Mouse (Mus musculus) regulatory T cell (primary cell): ENCODE results near the gene Slc25a36.

ENCODE experiments used
- in situ Hi-C: fragments of 300-600 bp; cut with MboI, MseI; formaldehyde crosslinking; loops from one replicate; pipeline ENCODE4 v1.15.1; 2025; ENCODE audit warnings: high pct_unique_total_duplicates

Gene Slc25a36

GRCm38 (mm10) chr9:97112238-97112637 lies 1.3 kb upstream of the Slc25a36 start:
- in situ Hi-C loops, result loop anchor here (25.0 kb wide), 2 partner anchors 400 to 1875 kb away; partner anchors contain the start of gene Faim

GRCm38 (mm10) chr9:97111506-97111905 lies 549 bp upstream of the Slc25a36 start:
- in situ Hi-C loops, result loop anchor here (25.0 kb wide), 2 partner anchors 399 to 1876 kb away; partner anchors contain the start of gene Faim

DNA sequence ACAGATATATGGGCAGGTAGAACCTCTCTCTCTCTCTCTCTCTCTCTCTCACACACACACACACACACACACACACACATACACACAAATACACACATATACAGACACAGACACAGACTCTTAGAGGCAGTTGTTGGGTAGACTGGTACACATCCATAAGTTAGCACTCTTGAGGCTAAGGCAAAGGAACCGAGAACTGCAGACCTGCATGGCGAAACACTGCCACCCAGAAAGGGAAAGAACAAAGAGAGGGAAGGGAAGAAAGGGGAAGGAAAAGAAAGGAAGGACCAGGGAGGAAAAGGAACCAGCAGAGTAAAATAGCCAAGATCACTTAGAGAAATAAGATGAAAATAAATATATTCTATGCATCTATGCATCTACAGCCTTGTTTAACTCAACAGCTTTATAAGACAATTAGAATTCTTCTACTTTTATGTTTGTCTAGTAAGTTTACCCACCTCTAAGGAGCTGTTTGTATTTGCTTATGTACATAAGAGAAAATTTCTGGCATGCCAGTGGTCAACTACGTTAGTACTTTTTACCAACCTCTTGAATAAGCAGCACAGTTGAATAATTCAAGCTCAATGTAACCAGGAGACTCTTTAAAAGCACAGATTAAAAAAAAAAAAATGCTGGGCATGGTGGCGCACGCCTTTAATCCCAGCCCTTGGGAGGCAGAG lies 4.3 kb downstream of the Slc25a36 start:
- in situ Hi-C loops, result loop anchor here (25.0 kb wide), 2 partner anchors 394 to 1881 kb away; partner anchors contain the start of gene Faim

DNA sequence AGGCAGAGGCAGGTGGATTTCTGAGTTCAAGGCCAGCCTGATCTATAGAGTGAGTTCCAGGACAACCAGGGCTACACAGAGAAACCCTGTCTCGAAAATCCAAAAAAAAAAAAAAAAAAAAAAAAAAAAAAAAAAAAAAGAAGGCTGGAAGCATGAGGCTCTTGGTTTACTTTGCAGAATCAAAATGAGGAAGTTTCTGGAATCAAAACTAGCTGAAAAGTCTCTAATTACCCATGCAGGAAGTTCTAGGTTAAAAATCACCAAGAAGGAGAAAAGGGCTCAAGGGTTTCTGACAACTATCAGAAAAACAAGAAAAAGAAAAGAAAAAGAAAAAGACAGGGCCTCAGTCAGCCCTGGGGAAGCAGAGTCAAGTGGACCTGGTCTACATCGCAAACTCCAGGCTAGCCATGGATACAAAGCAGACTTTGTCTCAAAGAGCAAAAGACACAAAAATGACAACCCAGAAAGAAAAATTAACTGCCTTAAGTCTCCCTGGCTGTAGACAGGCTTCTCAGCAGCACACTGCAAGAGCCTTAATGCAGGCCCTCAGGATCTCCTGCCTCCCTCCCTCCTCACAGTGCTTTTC lies 5.5 kb downstream of the Slc25a36 start:
- in situ Hi-C loops, result loop anchor here (25.0 kb wide), 2 partner anchors 393 to 1882 kb away; partner anchors contain the start of gene Faim

DNA sequence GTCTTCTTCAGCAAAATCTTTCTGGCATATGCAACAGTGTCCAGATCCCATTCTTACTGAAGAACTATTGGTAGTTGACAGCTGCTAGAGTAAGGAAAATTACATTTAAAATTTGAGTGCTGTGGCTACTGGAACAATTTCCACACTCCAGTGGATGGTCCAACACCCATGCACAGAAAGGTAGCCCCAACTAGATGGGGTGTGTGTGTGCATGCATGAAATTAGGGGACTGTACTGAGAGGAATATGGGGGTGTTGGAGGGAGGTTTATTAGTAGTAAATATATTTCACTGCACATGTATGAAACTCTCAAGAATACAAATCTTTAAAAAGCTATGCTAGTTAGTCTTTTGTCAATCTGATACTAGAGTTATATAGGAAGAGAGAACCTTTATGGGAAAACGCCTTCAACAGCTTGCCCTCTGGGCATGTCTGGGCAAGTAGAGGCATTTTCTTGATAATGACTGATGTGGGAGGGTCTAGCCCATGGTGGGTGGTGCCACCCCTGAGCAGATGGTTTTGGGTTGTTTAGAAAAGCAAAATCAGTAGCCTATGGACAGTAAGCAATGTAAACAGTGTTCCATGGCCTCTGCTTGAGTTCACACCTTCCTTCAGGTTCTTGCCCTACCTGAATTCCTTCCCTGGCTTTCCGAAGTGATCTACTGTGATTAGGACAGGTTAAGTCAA lies 7.4 kb downstream of the Slc25a36 start:
- in situ Hi-C loops, result loop anchor here (25.0 kb wide), 2 partner anchors 391 to 1884 kb away; partner anchors contain the start of gene Faim

DNA sequence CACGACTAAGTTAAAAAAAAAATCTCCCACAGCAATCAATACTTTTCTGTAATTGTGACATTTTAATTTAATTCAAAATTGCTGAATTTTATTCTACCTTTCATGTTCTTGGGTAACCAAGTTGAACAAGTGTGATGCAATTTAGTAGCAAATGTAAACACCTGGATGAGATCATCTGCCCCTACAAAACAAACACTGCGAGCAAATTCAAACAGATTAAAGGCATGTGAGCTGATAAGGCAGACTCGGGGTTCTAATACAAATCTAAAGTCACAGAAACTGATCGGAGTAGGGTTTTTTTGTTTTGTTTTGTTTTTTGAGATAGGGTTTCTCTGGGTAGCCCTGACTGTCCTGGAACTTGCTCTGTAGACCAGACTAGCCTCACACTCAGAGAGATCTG lies 12.0 kb downstream of the Slc25a36 start:
- in situ Hi-C loops, result no loop called here

DNA sequence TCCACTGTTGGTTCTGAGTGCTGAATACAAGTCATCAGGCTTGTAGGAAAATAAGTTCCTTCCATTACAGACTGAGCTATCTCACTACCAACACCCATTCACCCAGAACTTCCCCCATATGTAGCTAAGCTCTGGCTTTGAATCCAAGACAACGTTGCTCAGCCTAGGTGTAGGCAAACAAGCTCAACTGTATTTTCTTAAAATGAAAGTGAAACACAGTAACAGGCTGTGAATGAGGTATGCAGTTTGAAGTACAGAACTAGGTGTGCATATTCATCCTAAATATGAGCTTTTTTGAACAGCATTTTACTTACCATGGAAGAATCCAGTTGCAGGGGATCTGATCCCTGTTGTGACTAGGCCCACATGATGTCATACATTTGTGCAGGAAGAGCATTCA lies 14.8 kb downstream of the Slc25a36 start:
- in situ Hi-C loops, result no loop called here

GRCm38 (mm10) chr9:97087850-97088249 lies 23.1 kb downstream of the Slc25a36 start:
- in situ Hi-C loops, result no loop called here

DNA sequence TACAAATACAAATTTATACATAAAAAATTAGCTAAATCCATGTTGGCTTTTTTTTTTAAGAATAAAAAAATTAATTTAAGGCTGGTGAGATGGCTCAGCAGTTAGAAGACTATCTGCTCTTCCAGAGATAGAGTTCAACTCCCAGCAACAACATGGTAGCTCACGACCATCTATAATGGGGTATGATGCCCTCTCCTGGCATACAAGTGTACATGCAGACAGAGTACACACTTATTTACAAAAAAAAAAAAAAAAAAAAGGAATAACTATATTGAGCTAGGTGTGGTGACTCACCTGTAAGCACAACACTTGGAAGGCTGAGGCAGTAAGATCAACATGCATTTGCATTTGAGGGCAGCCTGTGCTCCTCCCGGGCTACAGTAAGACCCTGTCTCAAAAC lies 26.3 kb downstream of the Slc25a36 start:
- in situ Hi-C loops, result no loop called here

- in situ Hi-C loops, result no loop called here
These were observed 29.7 kb downstream of the Slc25a36 start for GRCm38 (mm10) chr9:97081106-97081862.

DNA sequence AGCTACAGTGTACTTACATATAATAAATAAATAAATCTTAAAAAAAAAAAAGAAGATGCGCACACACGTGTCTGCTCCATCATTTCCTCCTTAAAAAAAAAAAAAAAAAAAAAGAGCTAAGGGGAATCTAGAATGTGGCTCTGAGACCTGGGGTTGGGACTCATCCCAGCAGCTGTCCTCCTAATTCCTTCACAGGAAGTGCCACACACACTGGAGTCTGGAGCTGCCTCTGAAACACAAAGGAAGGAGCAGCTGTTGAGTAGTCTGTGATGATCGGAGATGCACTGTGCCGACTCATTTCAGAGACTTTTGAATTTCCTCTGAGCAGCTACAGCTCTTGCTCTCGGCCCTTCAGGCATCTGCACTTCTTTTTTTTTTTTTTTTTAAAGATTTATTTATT lies 41.0 kb downstream of the Slc25a36 start:
- in situ Hi-C loops, result loop anchor here (5.0 kb wide), 1 partner anchor 158 kb away; no protein-coding TSS in a partner anchor

GRCm38 (mm10) chr9:97069466-97069865 lies 41.5 kb downstream of the Slc25a36 start:
- in situ Hi-C loops, result loop anchor here (5.0 kb wide), 1 partner anchor 157 kb away; no protein-coding TSS in a partner anchor

DNA sequence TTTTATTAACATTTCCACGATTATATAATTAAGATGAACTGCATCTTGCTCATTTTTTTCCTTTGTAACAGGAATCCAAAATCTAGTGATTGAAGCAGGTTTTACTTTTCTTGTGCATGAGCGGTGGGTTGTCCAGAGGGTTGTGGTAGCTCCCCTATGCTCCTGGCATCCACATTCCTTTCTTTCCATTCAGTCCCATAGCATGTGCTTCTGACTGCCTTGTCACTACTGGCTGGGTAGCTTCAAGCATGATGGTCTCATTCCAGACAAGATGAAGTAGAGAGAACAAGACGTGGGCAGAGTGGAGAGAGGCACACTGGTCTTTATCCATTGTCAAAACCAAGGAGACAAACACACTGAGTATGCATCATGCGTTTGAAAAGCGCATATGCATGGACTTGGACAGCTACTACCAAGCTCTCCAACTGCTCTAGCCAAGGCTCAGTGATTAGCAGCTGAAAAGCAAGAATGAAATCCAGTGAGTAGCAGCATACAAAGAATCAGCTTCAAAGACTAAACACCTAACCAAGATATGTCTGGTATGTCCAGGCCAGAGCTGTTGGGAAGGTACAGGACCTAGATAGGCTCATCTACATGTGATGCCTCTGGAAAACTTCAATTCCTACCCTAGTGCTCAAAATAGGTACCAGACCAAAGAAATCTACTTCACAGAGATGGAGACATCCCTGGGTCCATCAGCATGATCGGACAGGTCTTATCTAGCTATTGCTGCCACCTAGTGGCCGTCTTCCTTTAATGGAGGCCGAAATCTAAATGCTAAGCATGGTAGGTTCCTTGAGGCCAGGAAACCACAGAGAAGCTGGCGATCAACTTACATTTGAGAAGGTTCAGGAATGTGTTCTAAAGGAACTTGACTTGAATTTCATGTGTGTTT lies 42.5 kb downstream of the Slc25a36 start:
- in situ Hi-C loops, result loop anchor here (5.0 kb wide), 1 partner anchor 156 kb away; no protein-coding TSS in a partner anchor

GRCm38 (mm10) chr9:97067761-97068160 lies 43.2 kb downstream of the Slc25a36 start:
- in situ Hi-C loops, result loop anchor here (5.0 kb wide), 1 partner anchor 155 kb away; no protein-coding TSS in a partner anchor

GRCm38 (mm10) chr9:97065885-97066284 lies 45.1 kb downstream of the Slc25a36 start:
- in situ Hi-C loops, result loop anchor here (5.0 kb wide), 1 partner anchor 154 kb away; no protein-coding TSS in a partner anchor

DNA sequence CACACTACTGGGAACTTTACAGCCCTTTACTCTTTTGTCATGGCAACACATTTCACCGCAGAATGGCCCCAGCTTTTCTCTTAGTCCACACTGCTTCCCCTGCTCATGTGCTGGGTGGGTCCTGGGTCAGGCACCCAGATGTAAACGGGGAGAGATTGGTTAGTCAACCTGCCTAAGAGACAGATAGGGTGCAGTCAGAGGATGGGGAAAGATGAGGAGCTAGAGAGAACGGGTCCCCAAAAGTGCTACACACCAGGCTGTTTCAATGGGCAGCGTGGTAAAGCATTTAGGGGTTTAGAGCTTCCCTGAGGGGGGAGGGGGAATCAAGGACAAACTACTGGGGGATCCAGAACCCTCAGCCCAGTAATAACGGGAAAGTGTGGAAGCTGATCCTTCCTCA lies 45.7 kb downstream of the Slc25a36 start:
- in situ Hi-C loops, result loop anchor here (5.0 kb wide), 1 partner anchor 153 kb away; no protein-coding TSS in a partner anchor

DNA sequence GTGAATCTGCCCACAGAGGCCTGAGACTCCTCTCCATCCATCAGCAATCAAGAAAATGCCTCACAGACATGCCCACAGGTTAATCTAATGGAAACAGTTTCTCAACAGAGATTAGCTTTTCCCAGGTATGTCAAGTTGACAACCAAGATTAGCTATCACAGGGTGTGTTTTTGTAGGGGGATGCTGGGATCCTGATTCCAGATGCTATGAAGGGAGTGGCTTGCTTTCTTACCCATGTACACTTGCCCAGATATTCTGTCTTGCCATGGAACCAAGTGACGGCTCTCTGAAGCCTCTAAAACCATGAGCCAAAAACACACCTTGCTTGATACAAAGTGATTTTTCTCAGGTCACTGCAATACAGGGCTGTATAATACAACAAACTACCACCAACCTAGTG lies 46.8 kb downstream of the Slc25a36 start:
- in situ Hi-C loops, result no loop called here

- in situ Hi-C loops, result no loop called here
These were observed 49.3 kb downstream of the Slc25a36 start for GRCm38 (mm10) chr9:97061696-97062095.

DNA sequence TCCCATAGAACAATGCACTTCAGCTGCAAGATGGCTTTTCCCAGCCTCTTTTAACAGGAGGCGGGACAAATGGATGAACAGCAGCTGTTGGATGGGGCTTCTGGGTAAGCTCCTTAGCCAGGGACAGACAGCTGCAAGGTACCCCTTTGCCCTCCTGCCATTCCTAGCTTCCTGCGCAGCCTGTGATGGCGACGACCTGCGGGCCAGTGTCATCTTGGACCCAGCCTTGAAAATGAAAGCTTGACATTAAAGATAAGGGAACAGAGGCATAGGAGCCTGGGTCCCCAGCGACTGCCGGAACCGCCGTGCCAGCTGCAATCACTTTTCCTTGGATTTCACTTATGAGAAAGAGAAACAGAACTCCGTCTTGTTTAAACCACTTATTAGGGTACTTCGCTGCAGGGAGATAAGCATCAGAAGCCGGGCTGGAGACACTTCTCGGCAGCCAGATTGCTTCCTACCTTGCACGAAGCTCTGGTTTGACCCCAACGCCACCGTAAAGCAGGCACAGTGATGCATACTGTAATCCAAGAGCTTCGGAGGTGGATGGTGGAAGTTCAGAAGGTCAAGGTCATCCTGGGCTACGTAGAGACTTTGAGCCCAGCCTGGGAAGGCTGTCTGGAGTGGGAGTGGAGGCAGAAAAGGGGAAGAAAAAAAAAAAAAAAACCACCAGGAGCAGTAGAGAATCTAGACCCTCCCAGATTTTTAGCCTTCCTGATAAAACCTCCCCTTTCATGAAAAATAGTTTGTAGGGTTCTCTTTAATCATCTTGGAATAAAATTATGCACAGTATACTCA lies 54.2 kb downstream of the Slc25a36 start:
- in situ Hi-C loops, result loop anchor here (10.0 kb wide), 1 partner anchor 258 kb away; no protein-coding TSS in a partner anchor
